Mouse (Mus musculus): ENCODE results near the gene Arl4a. TPM values are rescaled to one million over a fixed set of nuclear protein-coding genes. Genes with fewer than 3 reads are reported as not detected.

Gene Arl4a
- polyA plus RNA-seq, 1 experiment from 2014 or later: 89.2 TPM

GRCm38 (mm10) chr12:39998853-39999195 is 39.0 kb downstream of the Arl4a start:
- ATAC-seq (ENCODE audit: low FRiP score, low read depth): peak; percentile 48; the same call in 1 of the 2 replicates
- H3K9ac ChIP-seq (replicated peaks): no peak overlapping the region
- H3K4me1 ChIP-seq: peaks cover 12% of the 10 kb centered on the region
- H3K4me2 ChIP-seq (replicated peaks): peak overlapping the region; percentile 7; the same call in 1 of the 2 replicates
- H3K4me3 ChIP-seq: no peak overlapping the region
- H3K9me3 ChIP-seq: no peaks in the 10 kb centered on the region
- H3K36me3 ChIP-seq: no peaks in the 10 kb centered on the region
- H3K27ac ChIP-seq (replicated peaks): no peak overlapping the region
- 7% methylated on average over 3 of the region's 4 CpGs for WGBS
- H3K27me3 ChIP-seq: no peaks in the 10 kb centered on the region; the same call in 1 of the 2 replicates

DNA sequence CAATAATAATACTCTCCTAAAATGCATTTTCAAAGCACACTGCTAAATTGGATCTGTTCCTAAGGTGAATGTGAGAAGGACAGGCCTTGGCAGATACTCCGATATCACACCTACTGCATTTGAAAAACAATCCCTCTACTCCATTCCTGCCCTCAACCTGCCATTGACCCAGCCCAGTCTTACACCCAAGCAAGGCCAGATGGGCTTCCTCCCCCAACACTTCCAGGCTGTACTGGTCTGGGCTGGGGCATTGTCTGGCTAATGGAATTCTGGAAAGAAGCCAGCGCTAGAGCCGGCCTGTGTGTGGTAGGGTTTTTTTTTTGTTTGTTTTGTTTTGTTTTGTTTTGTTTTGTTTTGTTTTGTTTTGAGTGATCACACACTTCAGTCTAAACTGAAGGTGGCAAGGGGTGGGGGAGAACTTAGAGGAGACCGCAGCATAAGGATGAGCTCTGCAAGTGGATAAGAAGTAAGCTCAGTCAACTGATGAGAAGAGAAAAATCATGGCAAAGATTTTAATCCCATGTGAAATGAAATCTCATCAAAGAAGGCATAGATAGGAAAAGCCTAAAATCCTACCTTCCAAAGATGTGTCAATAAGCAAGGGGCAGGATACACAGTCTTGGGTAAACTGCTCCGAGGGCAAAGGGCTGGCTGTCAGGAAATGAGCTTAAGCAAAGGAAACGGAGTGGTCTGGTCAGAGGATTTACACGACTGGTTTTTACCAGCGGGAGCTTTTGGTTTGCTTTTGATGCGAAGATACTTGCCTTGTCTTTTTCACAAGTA is 39.6 kb downstream of the Arl4a start:
- ATAC-seq (ENCODE audit: low FRiP score, low read depth): peak; percentile 90
- Histone ChIP-seq H3K27me3 (no peaks in the 10 kb centered on the region; the same call in 1 of the 2 replicates), H3K4me1 (peaks cover 12% of the 10 kb centered on the region), H3K9ac (replicated peaks) (no peak overlapping the region), H3K27ac (replicated peaks) (0 out of 2 replicates have a peak overlapping the region, but pooled peaks have one; percentile 25), H3K4me3 (no peak overlapping the region), H3K4me2 (replicated peaks) (peak overlapping the region; percentile 7; the same call in 1 of the 2 replicates), H3K9me3 (no peaks in the 10 kb centered on the region), H3K36me3 (no peaks in the 10 kb centered on the region)
- 6% methylated on average over 9 of the region's 9 CpGs for WGBS

DNA sequence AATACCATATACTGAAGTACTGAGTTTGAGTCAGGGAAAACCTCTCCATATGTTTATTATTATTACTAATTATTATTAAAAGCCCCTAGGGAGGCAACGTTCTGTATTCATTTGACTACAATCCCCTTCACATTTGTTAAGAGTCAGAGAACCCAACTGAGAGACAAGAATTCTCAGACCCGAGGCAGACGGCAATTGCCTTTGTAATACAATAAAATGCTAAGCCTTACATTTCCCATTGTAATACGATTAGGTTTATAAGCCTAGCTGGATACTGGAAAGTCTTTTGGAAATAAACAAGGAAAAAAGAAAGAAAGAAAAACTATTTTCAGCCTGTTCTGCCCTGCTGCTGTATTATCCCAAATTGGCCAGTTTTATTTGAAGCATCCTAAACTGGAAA is 40.2 kb downstream of the Arl4a start:
- Histone ChIP-seq H3K4me1 (peaks cover 12% of the 10 kb centered on the region), H3K36me3 (no peaks in the 10 kb centered on the region), H3K4me3 (no peak overlapping the region), H3K9ac (replicated peaks) (no peak overlapping the region), H3K27me3 (no peaks in the 10 kb centered on the region; the same call in 1 of the 2 replicates), H3K9me3 (no peaks in the 10 kb centered on the region), H3K4me2 (replicated peaks) (no peak overlapping the region), H3K27ac (replicated peaks) (no peak overlapping the region)
- ATAC-seq (ENCODE audit: low FRiP score, low read depth): no peak
- 7% methylated on average over 4 of the region's 4 CpGs for WGBS

GRCm38 (mm10) chr12:39996015-39996414 is 41.8 kb downstream of the Arl4a start:
- Histone ChIP-seq H3K4me1 (peaks cover 12% of the 10 kb centered on the region), H3K9me3 (no peaks in the 10 kb centered on the region), H3K27me3 (no peaks in the 10 kb centered on the region; the same call in 1 of the 2 replicates), H3K36me3 (no peaks in the 10 kb centered on the region), H3K27ac (replicated peaks) (no peak overlapping the region), H3K4me3 (no peak overlapping the region), H3K4me2 (replicated peaks) (no peak overlapping the region), H3K9ac (replicated peaks) (no peak overlapping the region)
- 79% methylated on average over 5 of the region's 5 CpGs for WGBS
- no peak for ATAC-seq (ENCODE audit: low FRiP score, low read depth)

GRCm38 (mm10) chr12:39995609-39996008 is 42.2 kb downstream of the Arl4a start:
- ATAC-seq (ENCODE audit: low FRiP score, low read depth): no peak
- no peak overlapping the region for H3K4me3 ChIP-seq
- peaks cover 12% of the 10 kb centered on the region for H3K4me1 ChIP-seq
- H3K9me3 ChIP-seq: no peaks in the 10 kb centered on the region
- H3K9ac ChIP-seq (replicated peaks): no peak overlapping the region
- H3K36me3 ChIP-seq: no peaks in the 10 kb centered on the region
- H3K27me3 ChIP-seq: no peaks in the 10 kb centered on the region; the same call in 1 of the 2 replicates
- no peak overlapping the region for H3K27ac ChIP-seq (replicated peaks)
- WGBS: 82% methylated on average over 1 of the region's 1 CpGs
- H3K4me2 ChIP-seq (replicated peaks): no peak overlapping the region

GRCm38 (mm10) chr12:39992767-39993302 is 45.0 kb downstream of the Arl4a start:
- Histone ChIP-seq H3K4me3 (no peak overlapping the region), H3K9me3 (no peaks in the 10 kb centered on the region), H3K27ac (replicated peaks) (no peak overlapping the region), H3K9ac (replicated peaks) (no peak overlapping the region), H3K4me2 (replicated peaks) (no peak overlapping the region), H3K4me1 (no peaks in the 10 kb centered on the region), H3K36me3 (no peaks in the 10 kb centered on the region), H3K27me3 (no peaks in the 10 kb centered on the region; the same call in 1 of the 2 replicates)
- no peak for ATAC-seq (ENCODE audit: low FRiP score, low read depth)
- WGBS: 83% methylated on average over 6 of the region's 6 CpGs

DNA sequence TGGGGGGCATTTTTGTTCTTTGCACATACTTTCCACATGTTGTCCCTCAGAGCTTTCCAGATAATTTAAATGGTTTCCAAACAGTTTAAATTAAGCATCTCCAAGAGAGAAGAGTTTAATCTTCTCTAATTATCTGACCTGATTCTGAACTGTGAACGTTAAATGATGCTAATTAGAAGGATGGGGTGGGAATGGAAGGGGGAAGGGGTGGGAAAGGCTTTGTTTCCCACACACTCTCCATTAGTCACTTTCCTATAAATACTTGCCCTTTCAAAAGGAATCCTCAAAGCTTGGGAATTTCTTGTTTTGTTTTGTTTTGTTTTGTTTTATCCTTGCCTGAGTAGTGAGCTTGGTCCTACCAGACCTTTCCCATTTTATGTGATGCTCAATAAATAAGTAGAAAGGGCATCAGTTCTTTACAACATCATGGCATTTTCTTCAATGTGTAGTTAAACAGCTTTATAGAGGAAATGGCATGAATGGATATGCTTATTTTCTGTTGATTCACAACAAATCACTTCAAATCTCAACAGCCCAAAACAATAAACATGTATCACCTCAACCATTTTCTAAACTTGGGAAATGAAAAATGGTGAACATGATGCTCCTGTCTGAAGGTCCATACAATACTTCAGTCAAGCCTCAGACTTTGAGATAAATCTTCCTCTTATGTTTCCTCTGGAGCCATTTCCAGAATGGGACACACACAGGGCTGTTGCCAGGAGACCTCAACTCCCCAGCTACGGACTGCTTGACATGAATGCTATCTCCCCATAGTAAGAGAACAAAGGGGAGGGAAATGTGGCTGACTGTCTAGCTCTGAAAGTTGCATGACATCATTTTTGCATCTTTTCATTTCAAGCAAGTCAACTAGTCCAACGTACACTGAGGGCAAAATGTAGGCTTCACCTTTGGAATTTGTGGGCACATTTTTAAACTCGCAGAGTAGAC is 46.7 kb downstream of the Arl4a start:
- ATAC-seq (ENCODE audit: low FRiP score, low read depth): peak; percentile 60; the same call in 1 of the 2 replicates
- Histone ChIP-seq H3K27ac (replicated peaks) (no peak overlapping the region), H3K9me3 (no peaks in the 10 kb centered on the region), H3K4me2 (replicated peaks) (no peak overlapping the region), H3K9ac (replicated peaks) (no peak overlapping the region), H3K4me3 (no peak overlapping the region), H3K4me1 (no peaks in the 10 kb centered on the region), H3K36me3 (no peaks in the 10 kb centered on the region), H3K27me3 (no peaks in the 10 kb centered on the region; the same call in 1 of the 2 replicates)
- 32% methylated on average over 4 of the region's 4 CpGs for WGBS

- no peak overlapping the region for H3K27ac ChIP-seq (replicated peaks)
Measured at GRCm38 (mm10) chr12:39989136-39989535, 48.7 kb downstream of the Arl4a start.

DNA sequence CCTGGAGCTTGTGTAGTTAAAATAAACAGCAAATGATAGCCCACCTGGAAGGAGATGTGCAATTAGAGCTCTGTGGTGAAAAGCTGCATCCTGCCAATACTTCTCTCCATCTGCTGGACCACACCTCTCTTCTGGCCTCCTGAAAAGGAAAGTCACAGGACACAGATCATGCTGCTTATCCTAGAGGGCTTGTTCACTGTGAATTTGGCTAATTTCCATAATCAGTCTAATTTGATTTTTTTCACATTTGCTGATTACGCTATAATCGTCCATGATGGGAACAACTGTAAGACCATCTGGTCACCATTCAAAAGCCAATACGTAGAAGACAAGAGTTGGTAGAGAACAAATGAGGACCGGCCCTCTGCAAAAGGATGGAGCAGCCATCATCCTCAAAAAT is 50.6 kb downstream of the Arl4a start:
- no peak overlapping the region for H3K27ac ChIP-seq (replicated peaks)
- ATAC-seq (ENCODE audit: low FRiP score, low read depth): no peak
- WGBS: 94% methylated on average over 4 of the region's 4 CpGs
- no peak overlapping the region for H3K9ac ChIP-seq (replicated peaks)
- no peaks in the 10 kb centered on the region for H3K36me3 ChIP-seq
- H3K27me3 ChIP-seq: no peaks in the 10 kb centered on the region
- no peaks in the 10 kb centered on the region for H3K4me1 ChIP-seq
- H3K4me2 ChIP-seq (replicated peaks): no peak overlapping the region
- H3K9me3 ChIP-seq: no peaks in the 10 kb centered on the region
- H3K4me3 ChIP-seq: no peak overlapping the region

More at GRCm38 (mm10) chr12:39989136-39989535, 48.7 kb downstream of the Arl4a start:
- WGBS: 93% methylated on average over 4 of the region's 4 CpGs
- ATAC-seq (ENCODE audit: low FRiP score, low read depth): no peak
- no peak overlapping the region for H3K4me2 ChIP-seq (replicated peaks)
- H3K27me3 ChIP-seq: no peaks in the 10 kb centered on the region
- H3K4me1 ChIP-seq: no peaks in the 10 kb centered on the region
- no peaks in the 10 kb centered on the region for H3K36me3 ChIP-seq
- H3K4me3 ChIP-seq: no peak overlapping the region
- H3K9ac ChIP-seq (replicated peaks): no peak overlapping the region
- H3K9me3 ChIP-seq: no peaks in the 10 kb centered on the region

- Histone ChIP-seq H3K36me3 (no peaks in the 10 kb centered on the region), H3K9ac (replicated peaks) (no peak overlapping the region), H3K9me3 (no peaks in the 10 kb centered on the region), H3K4me2 (replicated peaks) (no peak overlapping the region), H3K4me3 (no peak overlapping the region), H3K27me3 (no peaks in the 10 kb centered on the region), H3K4me1 (no peaks in the 10 kb centered on the region), H3K27ac (replicated peaks) (no peak overlapping the region)
- WGBS: 96% methylated on average over 7 of the region's 7 CpGs
- no peak for ATAC-seq (ENCODE audit: low FRiP score, low read depth)
Measured at GRCm38 (mm10) chr12:39985639-39986038, 52.2 kb downstream of the Arl4a start.

GRCm38 (mm10) chr12:39979792-39980191 is 58.0 kb downstream of the Arl4a start:
- no peak overlapping the region for H3K27ac ChIP-seq (replicated peaks)

More at GRCm38 (mm10) chr12:39979792-39980191, 58.0 kb downstream of the Arl4a start:
- Histone ChIP-seq H3K9me3 (no peaks in the 10 kb centered on the region), H3K4me3 (no peak overlapping the region), H3K4me1 (peaks cover 17% of the 10 kb centered on the region), H3K9ac (replicated peaks) (no peak overlapping the region), H3K36me3 (no peaks in the 10 kb centered on the region), H3K4me2 (replicated peaks) (no peak overlapping the region), H3K27me3 (peaks cover 7% of the 10 kb centered on the region; the same call in 1 of the 2 replicates)
- ATAC-seq (ENCODE audit: low FRiP score, low read depth): no peak
- 76% methylated on average over 1 of the region's 1 CpGs for WGBS

Data from midbrain, embryonic 12.5 days (tissue).